Mouse (Mus musculus) myocyte (in vitro differentiated cells): Measurements from ENCODE around the gene Caskin1.

Source experiments
- CEBPB ChIP-seq: IDR thresholded peaks from 2 replicates; pipeline ENCODE4 v1.6.1; 2011; ENCODE audit warnings: mild to moderate bottlenecking, moderate library complexity; ENCODE audit not compliant: poor library complexity, insufficient read depth, severe bottlenecking
- E2F4 ChIP-seq: IDR thresholded peaks from one replicate; pipeline ENCODE4 v1.6.1; 2011; ENCODE audit warnings: mild to moderate bottlenecking, control low read depth, moderate library complexity; ENCODE audit not compliant: insufficient read depth
- MYOD1 ChIP-seq, 3 experiments: IDR thresholded peaks; one replicate each; pipeline ENCODE4 v1.6.1; 2011; ENCODE audit warnings: control low read depth in 2 of 3, low read depth in 2 of 3, mild to moderate bottlenecking in 2 of 3, moderate library complexity in 1 of 3; ENCODE audit not compliant: insufficient read length in 2 of 3, control insufficient read depth in 1 of 3
- POLR2A ChIP-seq: IDR thresholded peaks from one replicate; pipeline ENCODE4 v1.6.1; 2011; ENCODE audit warnings: low read depth, mild to moderate bottlenecking, control low read depth, moderate library complexity; ENCODE audit not compliant: insufficient read length
- POLR2AphosphoS2 ChIP-seq: IDR thresholded peaks from one replicate; pipeline ENCODE4 v1.6.1; 2011; ENCODE audit warnings: low read depth, control low read depth; ENCODE audit not compliant: insufficient read length
- REST ChIP-seq: IDR thresholded peaks from one replicate; pipeline ENCODE4 v1.6.1; 2011; ENCODE audit warnings: mild to moderate bottlenecking, control low read depth, moderate library complexity; ENCODE audit not compliant: insufficient read depth, insufficient read length
- SRF ChIP-seq: IDR thresholded peaks from one replicate; pipeline ENCODE4 v1.6.1; 2011; ENCODE audit warnings: low read depth; ENCODE audit not compliant: control insufficient read depth, insufficient read length
- TCF12 ChIP-seq: IDR thresholded peaks from one replicate; pipeline ENCODE4 v1.6.1; 2011; ENCODE audit warnings: mild to moderate bottlenecking, control low read depth; ENCODE audit not compliant: poor library complexity, insufficient read depth, severe bottlenecking
- USF1 ChIP-seq: IDR thresholded peaks from one replicate; pipeline ENCODE4 v1.6.1; 2011; ENCODE audit warnings: low read depth, mild to moderate bottlenecking, control low read depth, moderate library complexity

- TF ChIP-seq POLR2A (no peak), POLR2AphosphoS2 (no peak), TCF12 (no peak), CEBPB (no peak), E2F4 (no peak), USF1 (no peak), MYOD1 (IDR thresholded peaks at IDR 0.05; ENCODE audit: control insufficient read depth in 1 of 3, insufficient read length in 2 of 3, low read depth in 2 of 3) (no peak), REST (no peak), SRF (no peak)
These were observed 2.0 kb downstream of the Caskin1 start for GRCm38 (mm10) chr17:24490399-24490798.
